Mouse (Mus musculus) G1E-ER4 (cell line): ENCODE data around the gene Kctd21. TPM values are rescaled to one million over a fixed set of nuclear protein-coding genes. Genes with fewer than 3 reads are reported as not detected.

Experiments used
- GATA1 ChIP-seq: IDR thresholded peaks from one replicate; pipeline ENCODE4 v1.8.0; 2012; ENCODE audit warnings: low read length, inconsistent platforms
- polyA plus RNA-seq: library from polyadenylated mRNA; stranded (reverse); fragments of >175 nt; gene quantifications from 2 replicates; pipeline ENCODE4 v1.2.3, GENCODE M21; 2012

The Kctd21 gene
- 0.38 and 0.69 TPM in 2 replicates for polyA plus RNA-seq

GRCm38 (mm10) chr7:97331726-97332666 is at the start of gene Kctd21, which contains the start of gene Usp35:
Kctd21 (plus strand) TSS chr7:97332327.
Usp35 (minus strand) TSS chr7:97332020.
- TF ChIP-seq GATA1 = no peak

GRCm38 (mm10) chr7:97296986-97297385 is 35.1 kb upstream of the Kctd21 start:
- TF ChIP-seq GATA1 = no peak

- TF ChIP-seq GATA1 = no peak
Measured at GRCm38 (mm10) chr7:97297466-97297865, 34.7 kb upstream of the Kctd21 start.

GRCm38 (mm10) chr7:97298279-97298678 is 33.8 kb upstream of the Kctd21 start:
- no peak for TF ChIP-seq GATA1

GRCm38 (mm10) chr7:97298943-97299342 is 33.2 kb upstream of the Kctd21 start:
- no peak for TF ChIP-seq GATA1

- peak; percentile 33 for TF ChIP-seq GATA1
Measured at GRCm38 (mm10) chr7:97300914-97301313, 31.2 kb upstream of the Kctd21 start.

GRCm38 (mm10) chr7:97301321-97301720 is 30.8 kb upstream of the Kctd21 start:
- TF ChIP-seq GATA1 = no peak

- no peak for TF ChIP-seq GATA1
Measured at GRCm38 (mm10) chr7:97302261-97302660, 29.9 kb upstream of the Kctd21 start.

GRCm38 (mm10) chr7:97302876-97303275 is 29.3 kb upstream of the Kctd21 start:
- no peak for TF ChIP-seq GATA1

- TF ChIP-seq GATA1 = no peak
Measured at GRCm38 (mm10) chr7:97303614-97304013, 28.5 kb upstream of the Kctd21 start.

GRCm38 (mm10) chr7:97304471-97304870 is 27.7 kb upstream of the Kctd21 start:
- TF ChIP-seq GATA1 = no peak

- TF ChIP-seq GATA1 = no peak
Measured at GRCm38 (mm10) chr7:97305206-97305605, 26.9 kb upstream of the Kctd21 start.

GRCm38 (mm10) chr7:97306813-97307212 is 25.3 kb upstream of the Kctd21 start:
- TF ChIP-seq GATA1 = no peak

GRCm38 (mm10) chr7:97307546-97307945 is 24.6 kb upstream of the Kctd21 start:
- no peak for TF ChIP-seq GATA1

GRCm38 (mm10) chr7:97309461-97310340 is 22.4 kb upstream of the Kctd21 start:
- no peak for TF ChIP-seq GATA1

- TF ChIP-seq GATA1 = no peak
Measured at GRCm38 (mm10) chr7:97310341-97310635, 21.8 kb upstream of the Kctd21 start.

- no peak for TF ChIP-seq GATA1
Measured at GRCm38 (mm10) chr7:97311620-97312019, 20.5 kb upstream of the Kctd21 start.
